Mouse (Mus musculus): ENCODE data around the gene Vkorc1l1. TPM values are rescaled to one million over a fixed set of nuclear protein-coding genes. Genes with fewer than 3 reads are reported as not detected.
A peak's percentile ranks its signal among the peaks of the same experiment; 100 is the strongest.

Gene Vkorc1l1
- polyA plus RNA-seq, 1 experiment from 2014 or later, result 20.1 TPM

DNA sequence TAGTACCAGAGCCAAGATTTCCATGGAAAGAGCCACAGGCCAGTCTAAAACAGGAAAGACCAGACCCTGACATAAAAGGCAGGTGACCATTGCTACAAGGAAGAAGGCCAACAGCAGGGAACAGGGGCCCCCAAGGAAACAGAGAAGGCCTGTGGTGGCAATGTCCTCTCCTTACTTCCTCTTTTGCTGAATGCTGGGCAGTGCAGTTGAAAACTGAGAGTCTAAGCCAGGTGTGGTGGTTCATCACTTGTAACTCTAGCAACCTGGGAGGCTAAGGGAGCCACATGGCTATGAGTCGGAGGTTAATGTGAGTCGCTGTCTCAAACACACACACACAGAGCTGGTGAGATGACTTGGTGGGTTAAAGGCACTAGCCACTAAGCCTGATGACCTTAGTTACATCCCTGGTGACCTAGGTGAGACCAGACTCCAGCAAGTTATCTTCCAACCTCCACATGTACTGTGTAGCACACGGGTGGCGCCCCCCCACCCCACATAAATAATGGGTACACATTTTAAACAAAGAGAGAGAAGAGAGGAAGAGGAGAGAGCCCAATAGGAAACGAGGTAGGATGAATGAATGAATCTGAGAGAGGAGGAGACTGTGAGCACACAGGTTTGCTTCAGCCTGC is 59.7 kb downstream of the Vkorc1l1 start:
- Histone ChIP-seq H3K79me2 (ENCODE audit: inconsistent target) (peaks cover 55% of the 10 kb centered on the region), H3K27ac (peak overlapping the region; percentile 99), H3K4me3 (ENCODE audit: inconsistent target) (peak overlapping the region; percentile 97), H3K36me3 (ENCODE audit: inconsistent target) (peaks cover 34% of the 10 kb centered on the region)
- WGBS (ENCODE audit: missing documents), result 0% methylated on average over 3 of the region's 5 CpGs

DNA sequence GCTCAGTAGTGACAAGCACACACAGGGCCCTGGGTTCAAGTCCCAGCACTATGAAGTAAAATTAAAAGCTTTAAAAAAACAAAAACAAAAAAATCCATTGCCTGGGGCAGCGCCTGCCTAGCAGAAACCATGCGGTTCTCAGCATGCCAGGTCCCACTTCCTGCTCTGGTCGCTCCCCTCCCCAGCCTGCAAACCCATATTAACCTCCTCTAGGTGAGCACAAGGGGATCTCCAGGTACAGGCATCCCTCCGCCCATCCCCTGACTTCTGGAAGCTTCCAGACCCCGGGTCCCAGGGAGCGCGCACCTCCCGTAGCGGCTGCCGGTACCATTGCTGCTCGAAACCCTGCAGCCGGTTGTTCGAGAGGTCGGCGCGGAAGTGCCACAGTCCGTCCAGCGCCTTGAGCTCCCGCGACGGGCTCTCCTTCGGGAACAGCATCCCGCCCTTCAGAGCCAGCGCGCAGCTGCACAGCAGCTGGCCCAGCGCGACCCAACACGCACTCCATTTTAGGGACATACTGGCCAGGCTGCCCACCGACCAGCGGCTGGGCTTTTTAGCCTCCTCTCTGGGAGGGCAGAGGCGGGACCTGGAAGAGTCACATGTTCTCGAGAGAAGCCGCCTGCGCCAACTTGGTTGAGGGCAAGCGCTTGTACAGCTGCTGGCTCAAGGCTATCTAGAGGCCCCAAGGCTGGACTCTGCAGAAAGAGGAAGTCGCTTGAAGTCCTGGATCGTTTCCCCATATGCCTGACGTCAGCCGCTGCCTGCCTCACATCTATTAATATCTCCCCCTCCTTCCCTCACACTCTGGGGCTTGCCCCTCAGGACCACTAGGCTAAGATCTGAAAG is 60.8 kb downstream of the Vkorc1l1 start, which contains the start of gene Gusb:
Gusb (minus strand) TSS at position 749 of the 846 bp plus-strand sequence.
- H3K4me3 ChIP-seq (ENCODE audit: inconsistent target), result peak within 1 kb of the TSS; percentile 97
- peak within 1 kb of the TSS; percentile 99 for H3K27ac ChIP-seq
- peaks cover 44% of the 10 kb centered on the region for H3K79me2 ChIP-seq (ENCODE audit: inconsistent target)
- peaks cover 24% of the 10 kb centered on the region; the same call in 1 of the 2 replicates for H3K36me3 ChIP-seq (ENCODE audit: inconsistent target)
- WGBS (ENCODE audit: missing documents), result under 1% methylated on average over 33 of the region's 39 CpGs

DNA sequence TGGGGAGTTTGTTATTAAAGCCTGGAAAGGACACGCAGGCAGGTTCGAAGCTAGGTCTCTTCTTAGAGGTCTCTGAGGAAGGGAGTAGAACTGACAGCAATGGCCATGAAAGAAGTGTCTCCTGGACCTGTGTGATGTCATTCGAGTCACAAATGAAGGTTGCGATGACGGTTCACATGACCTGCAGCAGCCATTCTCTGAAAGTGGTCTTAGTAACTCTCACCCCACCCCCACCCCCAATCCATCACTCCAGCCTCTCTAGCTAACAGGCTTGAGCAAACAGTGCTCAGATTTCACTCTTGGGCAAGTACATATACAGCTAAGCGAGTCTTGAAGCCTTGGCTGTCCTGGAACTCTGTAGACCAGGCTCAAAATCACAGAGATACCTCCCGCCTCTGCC is 61.5 kb downstream of the Vkorc1l1 start:
- Histone ChIP-seq H3K36me3 (ENCODE audit: inconsistent target) (peaks cover 17% of the 10 kb centered on the region; the same call in 1 of the 2 replicates), H3K27ac (peak overlapping the region; percentile 99), H3K4me3 (ENCODE audit: inconsistent target) (no peak overlapping the region), H3K79me2 (ENCODE audit: inconsistent target) (peaks cover 37% of the 10 kb centered on the region)
- 74% methylated on average over 7 of the region's 7 CpGs for WGBS (ENCODE audit: missing documents)

DNA sequence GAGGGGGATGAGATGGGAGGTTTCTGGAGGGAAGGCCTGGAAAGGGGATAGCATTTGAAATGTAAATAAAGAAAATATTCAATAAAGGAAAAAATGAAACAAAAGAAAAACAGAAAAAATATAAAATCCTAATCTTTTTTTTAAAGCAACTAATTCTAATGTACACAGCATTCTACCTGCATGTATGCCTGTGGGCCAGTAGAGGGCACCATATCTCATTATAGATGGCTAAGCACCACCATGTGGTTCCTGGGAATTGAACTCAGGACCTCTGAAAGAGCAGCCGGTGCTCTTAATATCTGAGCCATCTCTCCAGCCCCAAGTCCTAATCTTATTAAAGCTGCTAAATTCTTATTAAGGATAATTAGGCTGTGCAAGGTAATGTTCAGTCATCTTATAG is 65.6 kb downstream of the Vkorc1l1 start:
- Histone ChIP-seq H3K36me3 (ENCODE audit: inconsistent target) (peaks cover 21% of the 10 kb centered on the region), H3K4me3 (ENCODE audit: inconsistent target) (no peak overlapping the region), H3K27ac (no peak overlapping the region), H3K79me2 (ENCODE audit: inconsistent target) (peaks cover 1% of the 10 kb centered on the region)
- WGBS (ENCODE audit: missing documents), result 67% methylated on average over 1 of the region's 1 CpGs

DNA sequence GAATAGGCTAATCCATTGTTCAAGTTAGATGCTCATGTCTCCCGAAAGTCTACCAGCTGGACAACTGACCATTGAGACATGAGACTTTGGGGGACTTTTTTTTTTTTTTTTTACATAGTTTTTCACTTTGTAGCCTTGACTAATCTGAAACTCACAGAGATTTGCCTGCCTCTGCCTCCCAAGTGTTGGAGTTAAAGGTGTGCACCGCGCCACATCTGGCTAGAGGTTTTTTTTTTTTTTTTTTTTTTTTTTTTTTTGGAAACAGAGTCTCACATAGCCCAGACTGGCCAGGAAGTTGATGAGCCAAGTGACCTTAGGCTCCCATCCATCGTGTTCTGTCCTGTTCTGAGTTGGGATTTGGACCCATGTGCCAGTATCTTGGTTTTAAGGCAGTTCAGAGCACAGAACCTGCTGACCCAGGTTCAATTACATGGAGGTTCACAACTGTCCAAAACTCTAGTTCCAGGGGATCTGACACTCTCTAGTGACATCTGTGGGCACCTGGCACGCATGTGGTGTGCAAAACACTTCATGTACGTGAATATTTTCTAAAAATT is 66.3 kb downstream of the Vkorc1l1 start:
- WGBS (ENCODE audit: missing documents), result 80% methylated on average over 4 of the region's 6 CpGs
- Histone ChIP-seq H3K79me2 (ENCODE audit: inconsistent target) (no peaks in the 10 kb centered on the region), H3K4me3 (ENCODE audit: inconsistent target) (no peak overlapping the region), H3K27ac (no peak overlapping the region), H3K36me3 (ENCODE audit: inconsistent target) (peaks cover 29% of the 10 kb centered on the region)

DNA sequence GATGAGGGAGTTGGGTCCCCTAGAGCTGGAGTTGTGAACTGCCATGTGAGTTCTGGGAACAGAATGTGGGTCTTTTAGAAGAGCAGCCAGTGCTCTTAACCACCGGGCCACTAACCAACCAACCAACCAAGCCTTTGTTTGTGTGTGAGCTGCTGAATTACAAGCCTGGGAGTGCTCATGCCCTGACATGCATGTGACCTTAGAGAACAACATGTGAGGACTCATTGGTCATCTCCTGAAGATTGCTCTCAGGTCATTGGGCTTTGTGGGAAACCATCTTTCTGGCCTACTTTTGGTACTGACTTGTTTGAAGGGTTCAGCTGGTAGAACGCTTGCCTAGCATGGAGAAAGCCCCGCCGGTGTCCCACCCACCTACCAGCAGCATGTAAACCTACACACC is 68.0 kb downstream of the Vkorc1l1 start:
- 98% methylated on average over 4 of the region's 4 CpGs for WGBS (ENCODE audit: missing documents)
- Histone ChIP-seq H3K36me3 (ENCODE audit: inconsistent target) (peaks cover 46% of the 10 kb centered on the region), H3K79me2 (ENCODE audit: inconsistent target) (no peaks in the 10 kb centered on the region), H3K27ac (no peak overlapping the region), H3K4me3 (ENCODE audit: inconsistent target) (no peak overlapping the region)

DNA sequence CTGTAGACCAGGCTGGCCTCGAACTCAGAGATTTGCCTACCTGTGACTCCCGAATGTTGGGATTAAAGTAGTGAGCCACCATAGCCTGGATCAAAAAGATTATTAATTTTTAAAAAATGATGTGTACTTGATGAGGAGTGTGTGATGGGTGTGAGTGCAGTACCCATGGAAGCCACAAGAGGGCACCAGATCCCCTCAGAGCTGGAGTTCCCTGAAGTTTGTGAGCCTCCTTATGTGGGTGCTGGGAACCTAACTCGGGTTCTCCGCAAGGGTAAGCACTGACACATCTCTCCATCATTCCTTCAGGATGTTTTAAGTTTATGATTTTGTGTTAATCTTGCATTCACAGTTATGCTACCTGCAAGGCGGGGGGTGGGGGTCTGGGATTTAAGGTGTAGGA is 69.2 kb downstream of the Vkorc1l1 start:
- WGBS (ENCODE audit: missing documents), result 96% methylated on average over 4 of the region's 5 CpGs
- Histone ChIP-seq H3K36me3 (ENCODE audit: inconsistent target) (peaks cover 57% of the 10 kb centered on the region), H3K4me3 (ENCODE audit: inconsistent target) (no peak overlapping the region), H3K27ac (no peak overlapping the region), H3K79me2 (ENCODE audit: inconsistent target) (no peaks in the 10 kb centered on the region)

DNA sequence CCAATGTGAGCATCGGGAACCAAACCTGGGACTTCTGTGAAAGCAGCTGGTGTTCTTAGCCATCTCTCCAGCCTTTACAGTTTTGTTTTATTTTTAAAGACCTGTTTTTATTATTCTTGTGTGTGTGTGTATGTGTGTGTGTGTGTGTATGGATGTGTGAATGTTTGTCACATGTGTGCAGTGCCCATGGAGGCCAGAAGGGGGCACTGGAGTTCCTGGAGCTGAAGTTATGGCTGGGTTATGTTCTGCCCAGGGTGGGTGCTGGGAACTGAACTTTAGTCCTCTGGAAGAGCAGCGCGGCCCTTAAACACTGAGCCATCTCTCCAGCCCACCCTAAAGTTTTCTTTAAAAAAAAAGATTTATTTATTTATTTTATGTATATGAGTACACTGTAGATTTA is 73.3 kb downstream of the Vkorc1l1 start:
- Histone ChIP-seq H3K4me3 (ENCODE audit: inconsistent target) (no peak overlapping the region), H3K79me2 (ENCODE audit: inconsistent target) (peaks cover 2% of the 10 kb centered on the region; the same call in 1 of the 2 replicates), H3K36me3 (ENCODE audit: inconsistent target) (peaks cover 87% of the 10 kb centered on the region), H3K27ac (no peak overlapping the region)
- 86% methylated on average over 1 of the region's 3 CpGs for WGBS (ENCODE audit: missing documents)

DNA sequence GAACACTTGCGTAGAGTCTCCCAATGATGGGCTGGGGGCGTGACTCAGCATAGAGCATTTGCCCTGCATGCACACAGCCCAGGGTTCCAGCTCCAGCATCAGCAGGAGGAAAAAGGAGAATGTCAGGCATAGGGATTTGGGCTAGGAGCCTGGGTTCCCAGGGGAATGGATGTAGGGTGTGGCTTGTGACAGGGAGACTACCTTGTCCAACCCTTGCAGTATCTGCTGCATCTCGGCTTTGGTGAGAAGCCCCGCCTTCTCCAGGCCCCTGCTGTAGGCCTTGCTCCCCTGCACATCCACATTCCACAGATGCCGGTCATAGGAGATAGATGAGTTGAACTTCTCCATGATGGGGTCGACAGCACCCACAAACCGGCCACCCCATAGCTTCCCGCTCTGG is 77.7 kb downstream of the Vkorc1l1 start:
- H3K27ac ChIP-seq, result no peak overlapping the region
- H3K4me3 ChIP-seq (ENCODE audit: inconsistent target), result no peak overlapping the region
- H3K79me2 ChIP-seq (ENCODE audit: inconsistent target), result peaks cover 35% of the 10 kb centered on the region; the same call in 1 of the 2 replicates
- H3K36me3 ChIP-seq (ENCODE audit: inconsistent target), result peaks cover 45% of the 10 kb centered on the region
- 93% methylated on average over 8 of the region's 8 CpGs for WGBS (ENCODE audit: missing documents)

DNA sequence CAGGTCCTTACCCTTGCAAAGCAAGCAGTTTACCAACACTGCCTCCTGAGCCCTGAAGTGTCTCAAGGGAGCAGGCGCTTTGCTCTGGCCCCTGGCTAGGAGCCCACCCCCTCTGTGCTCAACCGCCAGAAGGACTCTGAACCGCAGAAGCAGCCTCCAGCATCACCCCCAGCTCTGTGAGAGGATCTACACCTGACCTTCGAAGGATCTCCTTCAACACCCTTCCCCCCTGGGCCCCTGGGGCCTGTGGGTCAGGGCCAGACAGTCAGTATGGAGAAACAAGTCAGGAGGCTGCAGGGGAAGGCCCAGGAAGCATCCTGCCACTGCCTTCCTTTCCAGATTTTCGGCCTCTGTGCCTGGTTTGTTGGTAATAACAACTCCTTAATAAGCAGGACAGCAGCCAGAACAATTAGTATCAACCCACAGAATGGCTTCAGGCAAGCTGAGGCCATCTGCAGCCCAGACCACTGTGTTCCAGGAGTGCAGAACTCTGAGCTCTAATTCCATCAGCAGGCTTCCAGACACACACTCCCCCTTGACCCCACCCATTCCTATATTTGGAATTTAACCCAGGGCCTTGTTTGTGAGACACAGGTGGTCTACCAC is 79.7 kb downstream of the Vkorc1l1 start:
- Histone ChIP-seq H3K4me3 (ENCODE audit: inconsistent target) (no peak overlapping the region), H3K36me3 (ENCODE audit: inconsistent target) (peaks cover 25% of the 10 kb centered on the region), H3K27ac (no peak overlapping the region), H3K79me2 (ENCODE audit: inconsistent target) (peaks cover 35% of the 10 kb centered on the region; the same call in 1 of the 2 replicates)
- 88% methylated on average over 5 of the region's 5 CpGs for WGBS (ENCODE audit: missing documents)

DNA sequence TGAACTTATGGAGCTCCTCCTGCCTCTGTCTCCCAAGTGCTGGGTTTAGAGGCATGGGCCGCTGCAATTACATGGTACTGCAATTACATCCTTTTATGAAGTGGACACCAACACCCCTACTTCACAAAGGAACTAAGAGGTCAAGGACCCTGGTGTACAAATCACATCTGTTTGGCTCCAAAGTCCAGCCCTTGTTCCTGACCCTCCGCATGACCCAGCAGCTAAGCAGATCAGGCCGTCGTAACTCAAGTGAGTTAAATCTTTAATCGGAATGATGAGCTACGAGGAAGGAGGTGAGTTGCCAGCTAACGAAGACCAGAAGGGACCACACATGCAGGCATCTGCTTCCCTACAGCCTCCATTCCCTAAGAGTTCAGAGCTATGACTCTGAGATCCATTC is 80.6 kb downstream of the Vkorc1l1 start:
- H3K36me3 ChIP-seq (ENCODE audit: inconsistent target), result peaks cover 18% of the 10 kb centered on the region
- no peak overlapping the region for H3K27ac ChIP-seq

DNA sequence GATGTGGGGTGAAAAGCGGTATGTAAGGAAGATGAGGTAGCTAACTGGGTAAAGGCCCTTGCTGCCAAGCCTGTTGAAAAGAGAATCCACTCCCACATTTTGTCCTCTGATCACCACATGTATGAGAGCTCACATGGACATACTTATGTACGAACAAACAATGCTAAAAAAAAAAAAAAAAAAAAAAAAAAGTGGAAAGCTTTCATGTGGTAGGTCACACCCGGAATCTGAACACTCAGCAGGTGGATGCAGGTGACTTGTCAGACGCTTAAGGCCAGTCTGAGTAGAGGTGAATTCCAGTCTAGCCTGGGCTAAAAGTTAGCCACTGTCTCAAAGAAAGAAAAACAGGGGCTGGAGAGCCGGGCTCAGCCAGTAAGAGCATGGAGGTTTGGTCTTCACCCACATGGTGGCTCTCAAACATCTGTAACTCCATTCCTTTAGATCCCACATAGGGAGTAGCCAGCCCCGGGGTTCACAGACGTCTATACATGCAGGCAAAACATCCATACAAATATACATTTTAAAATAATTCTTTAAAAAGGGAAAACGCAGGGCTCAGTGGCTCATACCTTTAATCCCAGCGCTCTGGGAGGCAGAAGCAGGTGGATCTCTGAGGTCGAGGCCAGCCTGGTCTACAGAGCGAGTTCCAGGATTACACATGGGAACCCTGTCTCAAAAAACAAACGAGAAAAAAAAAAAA is 81.4 kb downstream of the Vkorc1l1 start:
- peak overlapping the region; percentile 58 for H3K27ac ChIP-seq
- WGBS (ENCODE audit: missing documents), result 39% methylated on average over 11 of the region's 12 CpGs
- peak overlapping the region; percentile 68 for H3K4me3 ChIP-seq (ENCODE audit: inconsistent target)
- H3K79me2 ChIP-seq (ENCODE audit: inconsistent target), result peaks cover 35% of the 10 kb centered on the region; the same call in 1 of the 2 replicates
- H3K36me3 ChIP-seq (ENCODE audit: inconsistent target), result peaks cover 10% of the 10 kb centered on the region

More for the DNA sequence above, 80.6 kb downstream of the Vkorc1l1 start:
- WGBS (ENCODE audit: missing documents), result 96% methylated on average over 6 of the region's 7 CpGs
- Histone ChIP-seq H3K79me2 (ENCODE audit: inconsistent target) (peaks cover 35% of the 10 kb centered on the region; the same call in 1 of the 2 replicates), H3K4me3 (ENCODE audit: inconsistent target) (no peak overlapping the region)

DNA sequence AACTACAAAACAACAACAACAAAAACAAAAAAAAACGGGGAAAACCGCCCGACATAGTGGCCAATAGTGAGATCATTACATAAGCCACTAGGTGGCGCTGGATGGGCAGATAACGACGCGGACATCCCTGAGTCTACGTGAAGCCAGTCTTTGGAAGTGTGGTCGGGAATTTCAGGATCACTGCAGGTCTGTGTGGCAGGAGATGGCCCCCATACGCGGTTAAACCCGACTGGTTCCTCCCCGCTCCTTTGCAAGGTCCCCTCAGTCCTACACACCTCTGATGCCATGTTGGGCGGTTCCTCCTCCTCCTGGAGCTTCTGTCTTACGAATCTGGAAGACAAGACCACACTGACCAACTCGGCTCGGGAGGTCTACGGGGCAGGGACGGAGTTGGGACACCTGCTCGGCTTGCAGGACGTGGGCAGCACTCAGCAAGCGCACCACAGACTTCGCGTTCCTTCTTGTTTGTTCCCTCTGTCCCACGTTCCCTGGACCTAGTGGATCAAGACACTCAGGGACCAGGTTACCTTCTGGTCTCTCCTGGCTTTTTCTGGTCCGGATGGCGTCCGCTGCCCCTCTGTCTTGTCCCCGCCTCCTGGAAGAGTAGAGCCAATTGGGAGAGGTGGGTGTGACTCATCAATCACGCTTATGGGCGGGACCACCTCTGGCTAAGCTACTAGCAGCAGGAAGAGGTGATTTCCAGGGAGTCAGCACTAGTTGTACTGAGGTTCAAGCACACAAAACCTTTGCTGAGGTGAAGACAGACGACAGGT is 82.2 kb downstream of the Vkorc1l1 start:
- under 1% methylated on average over 32 of the region's 32 CpGs for WGBS (ENCODE audit: missing documents)
- Histone ChIP-seq H3K36me3 (ENCODE audit: inconsistent target) (peaks cover 3% of the 10 kb centered on the region; the same call in 1 of the 2 replicates), H3K79me2 (ENCODE audit: inconsistent target) (peaks cover 35% of the 10 kb centered on the region; the same call in 1 of the 2 replicates), H3K27ac (peak overlapping the region; percentile 58), H3K4me3 (ENCODE audit: inconsistent target) (peak overlapping the region; percentile 68)

All from macrophage (primary cell).